Comparison of ENCODE assay signal across 12 mouse cellular contexts in genomic region chr17:48442745-48443457, GRCm38 (mm10). TPM values are rescaled to one million over a fixed set of nuclear protein-coding genes. Genes with fewer than 3 reads are reported as not detected.
DNase-seq lines count a peak whose midpoint lies in the region; ATAC-seq and TF ChIP-seq lines count a peak whose summit lies in the region.
"Had no signal": no experiment of that assay in that cellular context is flagged by ENCODE, and none has a peak within 500 bp of the region (broad histone marks: within the 10 kb centered on the region; RNA-seq: fewer than 3 reads in every experiment).

No protein-coding gene starts in this region.

- no peak for TF ChIP-seq CTCF in thymus, adult 2 months (IDR thresholded peaks at IDR 0.05; ENCODE audit: borderline replicate concordance, control insufficient read depth, extremely low read depth, insufficient read depth, low read length, poor library complexity)

- H3K4me1 ChIP-seq in embryonic facial prominence, embryonic 14.5 days (ENCODE audit: control insufficient read depth, insufficient read depth, low read length): no peaks in the 10 kb centered on the region
- H3K4me1 ChIP-seq in embryonic facial prominence, embryonic 10.5 days: peaks cover 3% of the 10 kb centered on the region
- H3K4me1 ChIP-seq in kidney, embryonic 14.5 days (ENCODE audit: control insufficient read depth, insufficient read depth, low read length): peaks cover 1% of the 10 kb centered on the region; the same call in 1 of the 2 replicates
- H3K4me1 ChIP-seq in thymus, adult 2 months (replicated peaks; ENCODE audit: control insufficient read depth, insufficient read depth, low read length): no peaks in the 10 kb centered on the region

- H3K27me3 ChIP-seq in embryonic facial prominence, embryonic 14.5 days (replicated peaks; ENCODE audit: control insufficient read depth, insufficient read depth, low read length): no peaks in the 10 kb centered on the region
- H3K27me3 ChIP-seq in embryonic facial prominence, embryonic 10.5 days (replicated peaks; ENCODE audit: low read depth, poor library complexity, severe bottlenecking): no peaks in the 10 kb centered on the region
- H3K27me3 ChIP-seq in kidney, embryonic 14.5 days (ENCODE audit: control insufficient read depth, insufficient read depth, low read length): no peaks in the 10 kb centered on the region
- no peaks in the 10 kb centered on the region for H3K27me3 ChIP-seq in thymus, adult 2 months (ENCODE audit: control insufficient read depth, insufficient read depth, low read length)

- no peak overlapping the region for H3K9ac ChIP-seq in embryonic facial prominence, embryonic 14.5 days (ENCODE audit: low read depth, low read length)
- H3K9ac ChIP-seq in kidney, embryonic 14.5 days (ENCODE audit: low read depth, low read length): no peak overlapping the region

- no peak for ATAC-seq in embryonic facial prominence, embryonic 14.5 days (ENCODE audit: low read depth)
- ATAC-seq in kidney, embryonic 14.5 days (ENCODE audit: low FRiP score, low TSS enrichment): peak; percentile 68; the same call in 1 of the 2 replicates

- no peak overlapping the region for H3K27ac ChIP-seq in embryonic facial prominence, embryonic 14.5 days (replicated peaks; ENCODE audit: low read depth, low read length)
- H3K27ac ChIP-seq in embryonic facial prominence, embryonic 10.5 days (replicated peaks): no peak overlapping the region
- no peak overlapping the region for H3K27ac ChIP-seq in kidney, embryonic 14.5 days (ENCODE audit: low read depth, low read length)
- no peak overlapping the region for H3K27ac ChIP-seq in thymus, adult 2 months (ENCODE audit: control insufficient read depth, insufficient read depth, low read length)

- H3K4me3 ChIP-seq in embryonic facial prominence, embryonic 14.5 days (ENCODE audit: low read depth, low read length): no peak overlapping the region
- no peak overlapping the region for H3K4me3 ChIP-seq in embryonic facial prominence, embryonic 10.5 days
- no peak overlapping the region for H3K4me3 ChIP-seq in kidney, embryonic 14.5 days (ENCODE audit: low read length)
- no peak overlapping the region for H3K4me3 ChIP-seq in thymus, adult 2 months (ENCODE audit: control insufficient read depth, insufficient read depth, low read length)
- H3K4me3 ChIP-seq: megakaryocyte, embryonic 14.5 days had no signal

- no peak for TF ChIP-seq POLR2A in thymus, adult 2 months (IDR thresholded peaks at IDR 0.05; ENCODE audit: control insufficient read depth, extremely low read depth, insufficient read depth, low read length, poor library complexity)

- WGBS in embryonic facial prominence, embryonic 14.5 days: 69% methylated on average over 7 of the region's 7 CpGs
- 82% methylated on average over 7 of the region's 7 CpGs for WGBS in embryonic facial prominence, embryonic 10.5 days
- WGBS in kidney, embryonic 14.5 days: 49% methylated on average over 7 of the region's 7 CpGs
- 91% methylated on average over 7 of the region's 7 CpGs for WGBS in thymus, adult 2 months

- DNase-seq in embryonic facial prominence, embryonic 14.5 days (ENCODE audit: low spot score): peak; percentile 37
- DNase-seq in embryonic facial prominence, embryonic 10.5 days (ENCODE audit: low spot score): no peak
- DNase-seq in 3T3-L1 (ENCODE audit: low read depth, low spot score): peak; percentile 17
- peak; percentile 63 to 74 for DNase-seq in adrenal gland, postnatal 36 days
- DNase-seq in thymus, adult 18-20 months: no peak
- no peak for DNase-seq in thymus, adult 2 months
- no peak for DNase-seq in layer of hippocampus, adult 11-12 months (ENCODE audit: low spot score)
- DNase-seq: cerebellum, adult 9-11 months; heart, adult 18-20 months had no signal

- H3K4me2 ChIP-seq in embryonic facial prominence, embryonic 14.5 days (ENCODE audit: low read depth, low read length): no peak overlapping the region
- no peak overlapping the region for H3K4me2 ChIP-seq in kidney, embryonic 14.5 days (replicated peaks; ENCODE audit: low read depth, low read length)

- no peaks in the 10 kb centered on the region for H3K36me3 ChIP-seq in embryonic facial prominence, embryonic 14.5 days (ENCODE audit: control insufficient read depth, insufficient read depth, low read length)
- no peaks in the 10 kb centered on the region for H3K36me3 ChIP-seq in embryonic facial prominence, embryonic 10.5 days (replicated peaks)
- H3K36me3 ChIP-seq in kidney, embryonic 14.5 days (ENCODE audit: control insufficient read depth, insufficient read depth, low read length): no peaks in the 10 kb centered on the region
- H3K36me3 ChIP-seq in thymus, adult 2 months (ENCODE audit: control insufficient read depth, insufficient read depth, low read length): no peaks in the 10 kb centered on the region

- H3K9me3 ChIP-seq in embryonic facial prominence, embryonic 14.5 days (ENCODE audit: control insufficient read depth, low read length): no peaks in the 10 kb centered on the region
- no peaks in the 10 kb centered on the region for H3K9me3 ChIP-seq in embryonic facial prominence, embryonic 10.5 days
- no peaks in the 10 kb centered on the region for H3K9me3 ChIP-seq in kidney, embryonic 14.5 days (ENCODE audit: control insufficient read depth, low read length)

RNA-seq across cellular contexts. Expression of gene Tspo2, which starts 8.4 kb away (rescaled TPM):
- polyA plus RNA-seq in embryonic facial prominence, embryonic 14.5 days (2014; fragmentation: Nextera tagmentation; extraction: Ambion mirVana): 2.6 and 2.9 TPM in 2 replicates
- 0.24 and 0.45 TPM in 2 replicates for polyA plus RNA-seq in embryonic facial prominence, embryonic 10.5 days (2016; fragmentation: Nextera tagmentation; extraction: Ambion mirVana)
- not detected for total RNA-seq in adrenal gland, postnatal 36 days (2021)
- 1.9 TPM in 2 replicates for polyA plus RNA-seq in kidney, embryonic 14.5 days (2014; fragmentation: Nextera tagmentation; extraction: Ambion mirVana)
- polyA plus RNA-seq in thymus, adult 2 months (2012; rRNA removed): 0.22 and 0.31 TPM in 2 replicates
- total RNA-seq: liver, adult 2 months had no signal
- polyA plus RNA-seq: liver, adult 2 months had no signal

RNA-seq across cellular contexts. Expression of gene Apobec2, which starts 10.2 kb away (rescaled TPM):
- 73.2 and 104 TPM in 2 replicates for polyA plus RNA-seq in embryonic facial prominence, embryonic 14.5 days (2014; fragmentation: Nextera tagmentation; extraction: Ambion mirVana)
- 0.61 and 1.2 TPM in 2 replicates for polyA plus RNA-seq in embryonic facial prominence, embryonic 10.5 days (2016; fragmentation: Nextera tagmentation; extraction: Ambion mirVana)
- total RNA-seq in adrenal gland, postnatal 36 days (2021): 1 to 10 TPM; 1.3 to 1.9 TPM
- 0.69 and 0.89 TPM in 2 replicates for polyA plus RNA-seq in kidney, embryonic 14.5 days (2014; fragmentation: Nextera tagmentation; extraction: Ambion mirVana)
- 0.99 and 7.6 TPM in 2 replicates for polyA plus RNA-seq in thymus, adult 2 months (2012; rRNA removed)
- polyA plus RNA-seq: liver, adult 2 months had no signal

RNA-seq across cellular contexts. Expression of gene Unc5cl, which starts 11.8 kb away (rescaled TPM):
- 0.08 and 0.13 TPM in 2 replicates for polyA plus RNA-seq in embryonic facial prominence, embryonic 14.5 days (2014; fragmentation: Nextera tagmentation; extraction: Ambion mirVana)
- polyA plus RNA-seq in embryonic facial prominence, embryonic 10.5 days (2016; fragmentation: Nextera tagmentation; extraction: Ambion mirVana): 0.20 and 0.51 TPM in 2 replicates
- not detected for total RNA-seq in adrenal gland, postnatal 36 days (2021)
- 3.5 and 4.7 TPM in 2 replicates for polyA plus RNA-seq in kidney, embryonic 14.5 days (2014; fragmentation: Nextera tagmentation; extraction: Ambion mirVana)
- 68.1 and 72.7 TPM in 2 replicates for polyA plus RNA-seq in thymus, adult 2 months (2012; rRNA removed)
- total RNA-seq: liver, adult 2 months had no signal

RNA-seq across cellular contexts. Expression of gene Oard1, which starts 33.1 kb away (rescaled TPM):
- 38.1 and 45.7 TPM in 2 replicates for polyA plus RNA-seq in embryonic facial prominence, embryonic 14.5 days (2014; fragmentation: Nextera tagmentation; extraction: Ambion mirVana)
- polyA plus RNA-seq in embryonic facial prominence, embryonic 10.5 days (2016; fragmentation: Nextera tagmentation; extraction: Ambion mirVana): 87.8 and 89.5 TPM in 2 replicates
- 10 to 100 TPM; 14.0 to 23.8 TPM for total RNA-seq in adrenal gland, postnatal 36 days (2021)
- 82.5 and 101 TPM in 2 replicates for polyA plus RNA-seq in kidney, embryonic 14.5 days (2014; fragmentation: Nextera tagmentation; extraction: Ambion mirVana)
- 12.0 TPM in 2 replicates for polyA plus RNA-seq in thymus, adult 2 months (2012; rRNA removed)

RNA-seq across cellular contexts. Expression of gene Nfya, which starts 33.2 kb away (rescaled TPM):
- 16.2 and 16.7 TPM in 2 replicates for polyA plus RNA-seq in embryonic facial prominence, embryonic 14.5 days (2014; fragmentation: Nextera tagmentation; extraction: Ambion mirVana)
- 25.4 and 26.6 TPM in 2 replicates for polyA plus RNA-seq in embryonic facial prominence, embryonic 10.5 days (2016; fragmentation: Nextera tagmentation; extraction: Ambion mirVana)
- total RNA-seq in adrenal gland, postnatal 36 days (2021): 10 to 100 TPM; 31.0 to 39.9 TPM
- polyA plus RNA-seq in kidney, embryonic 14.5 days (2014; fragmentation: Nextera tagmentation; extraction: Ambion mirVana): 16.4 and 26.7 TPM in 2 replicates
- polyA plus RNA-seq in thymus, adult 2 months (2012; rRNA removed): 210 and 244 TPM in 2 replicates

Comparison
In these comparisons a context has a peak if more than half of its experiments do, and no peak if none do; other contexts are left out.
1. DNase-seq: peak in embryonic facial prominence, embryonic 14.5 days (single experiment), 3T3-L1 (single experiment) and adrenal gland, postnatal 36 days (2 of 2); none in embryonic facial prominence, embryonic 10.5 days (single experiment), thymus, adult 18-20 months (0 of 2), thymus, adult 2 months (single experiment) and layer of hippocampus, adult 11-12 months (single experiment).
2. RNA of gene Unc5cl, which starts 11.8 kb away (polyA plus RNA-seq): 68.1 to 72.7 TPM in thymus, adult 2 months; 3.5 to 4.7 TPM in kidney, embryonic 14.5 days, 0.20 to 0.51 TPM in embryonic facial prominence, embryonic 10.5 days and 0.08 to 0.13 TPM in embryonic facial prominence, embryonic 14.5 days; every median in the first group is over 10 times any median in the second.